17 mouse cellular contexts compared by ENCODE assay signal in the genomic region with DNA sequence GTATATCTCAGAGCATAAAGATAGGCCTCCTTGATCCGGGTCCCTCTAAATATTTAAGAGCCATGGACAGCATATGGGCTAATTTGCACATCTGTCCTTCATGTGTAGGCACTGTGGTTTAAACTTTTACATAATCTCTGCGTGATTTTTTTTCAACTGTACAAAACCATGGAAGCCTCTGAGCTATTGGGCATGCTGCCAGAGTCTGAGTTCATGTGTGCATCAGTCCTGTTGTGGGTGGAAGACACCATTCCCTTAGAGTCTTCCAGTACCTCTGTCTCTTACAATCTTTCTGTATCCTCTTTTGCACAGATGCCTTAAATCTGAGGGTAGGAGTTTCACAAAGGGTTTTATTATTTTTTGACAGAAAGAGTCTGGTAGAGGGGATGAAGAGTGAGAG. TPM values are rescaled to one million over a fixed set of nuclear protein-coding genes. Genes with fewer than 3 reads are reported as not detected.
DNase-seq lines count a peak whose midpoint lies in the region; ATAC-seq and TF ChIP-seq lines count a peak whose summit lies in the region.
"Had no signal": no experiment of that assay in that cellular context is flagged by ENCODE, and none has a peak within 500 bp of the region (broad histone marks: within the 10 kb centered on the region; RNA-seq: fewer than 3 reads in every experiment).

No protein-coding gene starts in this region.

- H3K27ac ChIP-seq in layer of hippocampus, adult 2 months, result no peak overlapping the region
- no peak overlapping the region for H3K27ac ChIP-seq in thymus, adult 2 months (ENCODE audit: control insufficient read depth, insufficient read depth, low read length)
- H3K27ac ChIP-seq: hindbrain, embryonic 15.5 days; liver, embryonic 12.5 days had no signal

- H3K27me3 ChIP-seq in thymus, adult 2 months (ENCODE audit: control insufficient read depth, insufficient read depth, low read length), result no peaks in the 10 kb centered on the region
- H3K27me3 ChIP-seq: hindbrain, embryonic 15.5 days; liver, embryonic 12.5 days had no signal

- 91% methylated on average over 2 of the region's 2 CpGs for WGBS in thymus, adult 2 months

- no peaks in the 10 kb centered on the region for H3K4me1 ChIP-seq in thymus, adult 2 months (replicated peaks; ENCODE audit: control insufficient read depth, insufficient read depth, low read length)
- H3K4me1 ChIP-seq: hindbrain, embryonic 15.5 days; liver, embryonic 12.5 days had no signal

- no peak for TF ChIP-seq CTCF in layer of hippocampus, adult 2 months (conservative IDR thresholded peaks at IDR 0.05)
- no peak for TF ChIP-seq CTCF in thymus, adult 2 months (IDR thresholded peaks at IDR 0.05; ENCODE audit: borderline replicate concordance, control insufficient read depth, extremely low read depth, insufficient read depth, low read length, poor library complexity)

- H3K4me3 ChIP-seq in layer of hippocampus, adult 2 months, result no peak overlapping the region
- no peak overlapping the region for H3K4me3 ChIP-seq in thymus, adult 2 months (ENCODE audit: control insufficient read depth, insufficient read depth, low read length)
- H3K4me3 ChIP-seq: hindbrain, embryonic 15.5 days; liver, embryonic 12.5 days had no signal

- H3K36me3 ChIP-seq in thymus, adult 2 months (ENCODE audit: control insufficient read depth, insufficient read depth, low read length), result no peaks in the 10 kb centered on the region
- H3K36me3 ChIP-seq: hindbrain, embryonic 15.5 days; liver, embryonic 12.5 days had no signal

- no peak for TF ChIP-seq POLR2A in thymus, adult 2 months (IDR thresholded peaks at IDR 0.05; ENCODE audit: control insufficient read depth, extremely low read depth, insufficient read depth, low read length, poor library complexity)

- DNase-seq in layer of hippocampus, adult 2 months (ENCODE audit: low spot score in 2 of 2), result peak; percentile 23 to 29
- no peak for DNase-seq in layer of hippocampus, postnatal 14 days (ENCODE audit: low spot score in 2 of 2)
- DNase-seq in frontal cortex, postnatal 25 days (ENCODE audit: low spot score in 2 of 2), result peak; percentile 17 to 33
- peak; percentile 14 to 56 for DNase-seq in left cerebral cortex, adult 9 months (ENCODE audit: low spot score in 2 of 2)
- peak; percentile 33 to 55 for DNase-seq in right cerebral cortex, postnatal 36 days (ENCODE audit: low spot score in 2 of 2)
- no peak for DNase-seq in thymus, adult 2 months
- DNase-seq: cerebellum, adult 8-10 months; heart, adult 18-20 months; kidney, adult 8-10 months; lung, postnatal 36 days had no signal

- no peak for ATAC-seq in monocyte, adult 5-6 weeks (replicated peaks; ENCODE audit: insufficient number of reproducible peaks, low FRiP score, low TSS enrichment, poor library complexity, severe bottlenecking)
- ATAC-seq: CD4-positive, CD25-positive, alpha-beta regulatory T cell, adult 4 months; liver, embryonic 12.5 days had no signal

RNA-seq across cellular contexts. Expression of a gene that starts 15.1 kb away (rescaled TPM):
- total RNA-seq in layer of hippocampus, adult 2 months (2021), result under 1 TPM; 0.44 to 1.00 TPM
- total RNA-seq in layer of hippocampus, postnatal 14 days (2021), result under 1 TPM; 0.81 to 0.95 TPM
- polyA plus RNA-seq in thymus, adult 2 months (2012; rRNA removed), result not detected in 2 replicates
- total RNA-seq in monocyte, adult 5-6 weeks (2017), result not detected in 3 replicates
- total RNA-seq: heart, adult 18-20 months had no signal
- polyA plus RNA-seq: CD4-positive, CD25-positive, alpha-beta regulatory T cell, adult 4 months; heart, embryonic 16.5 days; hindbrain, embryonic 15.5 days; liver, embryonic 12.5 days; midbrain, embryonic 11.5 days; neural tube, embryonic 11.5 days had no signal

Comparison
In these comparisons a context has a peak if more than half of its experiments do, and no peak if none do; other contexts are left out.
1. DNase-seq: peak in layer of hippocampus, adult 2 months (2 of 2), frontal cortex, postnatal 25 days (2 of 2), left cerebral cortex, adult 9 months (2 of 2) and right cerebral cortex, postnatal 36 days (2 of 2); none in layer of hippocampus, postnatal 14 days (0 of 2) and thymus, adult 2 months (single experiment).